ENCODE assay signal across 9 mouse cellular contexts in the genomic region with DNA sequence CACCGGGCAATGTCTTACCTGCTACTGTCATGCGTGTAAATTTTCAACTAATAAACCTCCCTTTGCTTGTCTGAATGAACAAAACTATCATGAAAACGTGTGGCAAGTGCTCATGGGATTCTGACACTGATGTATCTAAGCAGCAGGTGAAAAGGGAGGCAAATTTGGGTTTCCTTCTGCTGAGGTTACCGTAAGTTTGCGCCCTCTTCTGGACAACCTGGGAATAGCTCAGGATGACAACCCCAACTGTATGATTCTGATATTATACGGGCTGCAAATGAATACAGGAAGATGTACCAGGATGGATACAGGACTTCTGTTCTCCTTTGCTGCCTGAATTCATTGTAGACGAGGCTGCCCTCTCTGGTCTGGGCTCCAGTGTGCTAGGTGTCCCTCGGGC.
A peak's percentile ranks its signal among the peaks of the same experiment; 100 is the strongest.
DNase-seq lines count a peak whose midpoint lies in the region; ATAC-seq and TF ChIP-seq lines count a peak whose summit lies in the region.
"Had no signal": no experiment of that assay in that cellular context is flagged by ENCODE, and none has a peak within 500 bp of the region (broad histone marks: within the 10 kb centered on the region; RNA-seq: fewer than 3 reads in every experiment).

No protein-coding gene starts in this region.

- H3K36me3 ChIP-seq in liver, embryonic 14.5 days (replicated peaks; ENCODE audit: control insufficient read depth, insufficient read depth, low read depth), result no peaks in the 10 kb centered on the region
- H3K36me3 ChIP-seq in liver, embryonic 12.5 days, result no peaks in the 10 kb centered on the region
- H3K36me3 ChIP-seq in heart, postnatal 0 days (replicated peaks; ENCODE audit: control insufficient read depth, insufficient read depth, low read length), result no peaks in the 10 kb centered on the region
- no peaks in the 10 kb centered on the region for H3K36me3 ChIP-seq in intestine, embryonic 16.5 days (ENCODE audit: control insufficient read depth, insufficient read depth, low read length)
- H3K36me3 ChIP-seq: lung, embryonic 15.5 days had no signal

- no peaks in the 10 kb centered on the region for H3K9me3 ChIP-seq in liver, embryonic 14.5 days (ENCODE audit: control insufficient read depth, low read length)
- no peaks in the 10 kb centered on the region for H3K9me3 ChIP-seq in liver, embryonic 12.5 days (replicated peaks)
- H3K9me3 ChIP-seq in heart, postnatal 0 days (replicated peaks; ENCODE audit: control insufficient read depth, low read length), result 0 out of 2 replicates have a peak, but pooled peaks cover 3% of the 10 kb centered on the region
- H3K9me3 ChIP-seq in intestine, embryonic 16.5 days (ENCODE audit: control insufficient read depth, low read length), result no peaks in the 10 kb centered on the region
- H3K9me3 ChIP-seq: lung, embryonic 15.5 days had no signal

- WGBS in liver, embryonic 14.5 days (ENCODE audit: insufficient replicate concordance), result 46% methylated on average over 8 of the region's 8 CpGs
- WGBS in liver, embryonic 12.5 days (ENCODE audit: insufficient replicate concordance), result 50% methylated on average over 8 of the region's 8 CpGs
- WGBS in heart, postnatal 0 days, result 59% methylated on average over 8 of the region's 8 CpGs
- 56% methylated on average over 8 of the region's 8 CpGs for WGBS in intestine, embryonic 16.5 days

- no peak overlapping the region for H3K9ac ChIP-seq in liver, embryonic 14.5 days (replicated peaks)
- H3K9ac ChIP-seq in liver, embryonic 12.5 days, result no peak overlapping the region
- H3K9ac ChIP-seq in heart, postnatal 0 days (replicated peaks; ENCODE audit: low read depth, low read length), result no peak overlapping the region
- no peak overlapping the region for H3K9ac ChIP-seq in intestine, embryonic 16.5 days (ENCODE audit: low read depth, low read length)
- H3K9ac ChIP-seq: lung, embryonic 15.5 days had no signal

- H3K4me2 ChIP-seq in liver, embryonic 14.5 days (ENCODE audit: low read depth), result no peak overlapping the region
- H3K4me2 ChIP-seq in liver, embryonic 12.5 days, result no peak overlapping the region
- H3K4me2 ChIP-seq in heart, postnatal 0 days (ENCODE audit: low read depth, low read length), result no peak overlapping the region
- no peak overlapping the region for H3K4me2 ChIP-seq in intestine, embryonic 16.5 days (ENCODE audit: low read depth, low read length)
- H3K4me2 ChIP-seq: lung, embryonic 15.5 days had no signal

- no peak overlapping the region for H3K4me3 ChIP-seq in liver, embryonic 14.5 days (ENCODE audit: insufficient read depth in 1 of 2, low read depth in 2 of 2, low read length in 2 of 2)
- no peak overlapping the region for H3K4me3 ChIP-seq in liver, embryonic 12.5 days
- H3K4me3 ChIP-seq in heart, postnatal 0 days (ENCODE audit: low read depth, low read length), result no peak overlapping the region
- H3K4me3 ChIP-seq in intestine, embryonic 16.5 days (ENCODE audit: low read length), result no peak overlapping the region
- H3K4me3 ChIP-seq: lung, embryonic 15.5 days had no signal

- peak; percentile 60 for TF ChIP-seq CTCF in liver, embryonic 14.5 days (IDR thresholded peaks at IDR 0.05; ENCODE audit: low read depth)
- peak; percentile 56 for TF ChIP-seq CTCF in heart, postnatal 0 days (IDR thresholded peaks at IDR 0.05; ENCODE audit: low read depth)

- peak; percentile 45 for DNase-seq in cerebellum, adult 11 months
- DNase-seq in liver, embryonic 14.5 days (ENCODE audit: low read depth in 3 of 3, low spot score in 3 of 3), result no peak
- peak; percentile 57 for DNase-seq in adrenal gland, postnatal 14 days
- DNase-seq in heart, postnatal 0 days (ENCODE audit: low spot score), result no peak
- peak; percentile 14 for DNase-seq in naive thymus-derived CD4-positive, alpha-beta T cell, adult 2 months (ENCODE audit: low read depth)

- no peak overlapping the region for H3K27ac ChIP-seq in liver, embryonic 14.5 days
- no peak overlapping the region for H3K27ac ChIP-seq in liver, embryonic 12.5 days
- no peak overlapping the region for H3K27ac ChIP-seq in heart, postnatal 0 days (ENCODE audit: low read depth)
- H3K27ac ChIP-seq in intestine, embryonic 16.5 days (ENCODE audit: low read length), result no peak overlapping the region
- H3K27ac ChIP-seq: lung, embryonic 15.5 days had no signal

- ATAC-seq in cerebellum, adult (ENCODE audit: insufficient number of reproducible peaks, low FRiP score, low TSS enrichment), result no peak
- ATAC-seq in liver, embryonic 14.5 days (ENCODE audit: insufficient read depth), result no peak
- no peak for ATAC-seq in liver, embryonic 12.5 days
- ATAC-seq in heart, postnatal 0 days (ENCODE audit: insufficient read depth, low read depth), result no peak
- ATAC-seq in intestine, embryonic 16.5 days, result no peak

- H3K27me3 ChIP-seq in liver, embryonic 14.5 days (ENCODE audit: control insufficient read depth, insufficient read depth, low read length), result no peaks in the 10 kb centered on the region
- H3K27me3 ChIP-seq in liver, embryonic 12.5 days (replicated peaks), result no peaks in the 10 kb centered on the region
- H3K27me3 ChIP-seq in heart, postnatal 0 days (ENCODE audit: control insufficient read depth, insufficient read depth, low read length), result no peaks in the 10 kb centered on the region
- H3K27me3 ChIP-seq in intestine, embryonic 16.5 days (replicated peaks; ENCODE audit: control insufficient read depth, insufficient read depth, low read length), result no peaks in the 10 kb centered on the region
- H3K27me3 ChIP-seq: lung, embryonic 15.5 days had no signal

- no peak for TF ChIP-seq EP300 in liver, embryonic 14.5 days (IDR thresholded peaks at IDR 0.05; ENCODE audit: low read depth)
- no peak for TF ChIP-seq EP300 in heart, postnatal 0 days (IDR thresholded peaks at IDR 0.05; ENCODE audit: low read depth)

- H3K4me1 ChIP-seq in liver, embryonic 14.5 days (replicated peaks; ENCODE audit: control insufficient read depth in 2 of 2, insufficient read depth in 2 of 2, low read length in 1 of 2), result no peaks in the 10 kb centered on the region; a peak in 1 of 4 replicates
- no peaks in the 10 kb centered on the region for H3K4me1 ChIP-seq in liver, embryonic 12.5 days
- peaks cover 7% of the 10 kb centered on the region; the same call in 1 of the 2 replicates for H3K4me1 ChIP-seq in heart, postnatal 0 days (ENCODE audit: control insufficient read depth, insufficient read depth)
- H3K4me1 ChIP-seq in intestine, embryonic 16.5 days (ENCODE audit: control insufficient read depth, insufficient read depth, low read length), result peaks cover 5% of the 10 kb centered on the region; the same call in 1 of the 2 replicates

Comparison
In these comparisons a context has a peak if more than half of its experiments do, and no peak if none do; other contexts are left out.
1. DNase-seq: peak in cerebellum, adult 11 months (single experiment), adrenal gland, postnatal 14 days (single experiment) and naive thymus-derived CD4-positive, alpha-beta T cell, adult 2 months (single experiment); none in liver, embryonic 14.5 days (0 of 3) and heart, postnatal 0 days (single experiment).